Mouse (Mus musculus) adrenal gland, postnatal 25 days (tissue): ENCODE measurements around the gene Eml6. TPM values are rescaled to one million over a fixed set of nuclear protein-coding genes. Genes with fewer than 3 reads are reported as not detected.

Experiments used
- total RNA-seq: library from RNA; stranded (reverse); gene quantifications from 2 replicates; pipeline ENCODE4 v1.2.3, GENCODE M21; 2021

Eml6 gene
- total RNA-seq, 1 experiment from 2014 or later: 4.7 TPM

Other genes starting within 250 kb of the Eml6 start
- 0.62 and 0.67 TPM in 2 replicates for gene 4931440F15Rik, start 200.4 kb downstream of the Eml6 start, total RNA-seq
- gene Sptbn1, start 242.1 kb upstream of the Eml6 start, total RNA-seq: 381 and 406 TPM in 2 replicates